Mouse (Mus musculus) kidney, adult 2 months (tissue): ENCODE measurements around the gene Tvp23b. TPM values are rescaled to one million over a fixed set of nuclear protein-coding genes. Genes with fewer than 3 reads are reported as not detected.

Source experiments
- DNase-seq: peaks from one replicate; pipeline ENCODE4 v3.0.0; 2021
- H3K27ac ChIP-seq: fragments of 200-500 bp; 2 replicates; pipeline ENCODE4 v1.5.1; 2012; ENCODE audit warnings: low read depth, low read length, control low read depth, inconsistent platforms; ENCODE audit not compliant: insufficient read depth
- H3K27me3 ChIP-seq: fragments of 200-500 bp; replicated peaks from 2 replicates; pipeline ENCODE4 v1.6.1; 2012; ENCODE audit warnings: mild to moderate bottlenecking, moderate library complexity, low read length, inconsistent platforms; ENCODE audit not compliant: control insufficient read depth, insufficient read depth
- H3K36me3 ChIP-seq: fragments of 200-500 bp; 2 replicates; pipeline ENCODE4 v1.6.1; 2012; ENCODE audit warnings: mild to moderate bottlenecking, moderate library complexity, low read length, inconsistent platforms; ENCODE audit not compliant: control insufficient read depth, insufficient read depth
- H3K4me1 ChIP-seq: fragments of 200-500 bp; 2 replicates; pipeline ENCODE4 v1.6.1; 2011; ENCODE audit warnings: low read length; ENCODE audit not compliant: control insufficient read depth, insufficient read depth
- H3K4me3 ChIP-seq: fragments of 200-500 bp; 2 replicates; pipeline ENCODE4 v1.5.1; 2011; ENCODE audit warnings: mild to moderate bottlenecking, low read depth, low read length, control low read depth; ENCODE audit not compliant: insufficient read depth
- CTCF ChIP-seq: fragments of 200-500 bp; conservative IDR thresholded peaks from 2 replicates; pipeline ENCODE4 v1.5.1; 2011; ENCODE audit warnings: low read depth, mild to moderate bottlenecking, control low read depth, low read length, moderate library complexity, mixed read lengths; ENCODE audit not compliant: insufficient read depth, insufficient read length
- POLR2A ChIP-seq: fragments of 200-500 bp; IDR thresholded peaks from one replicate; pipeline ENCODE4 v1.6.1; 2011; ENCODE audit warnings: low read depth, low read length, control low read depth
- WGBS: fragments of 180-500 bp; shearing (Covaris S2); methylation state at CpG from one replicate; pipeline ENCODE4 v1.1.7; 2018; 5-methylcytosine and 5-hydroxymethylcytosine counted together
- polyA plus RNA-seq: library from polyadenylated mRNA; depleted of rRNA; stranded (reverse); fragments of >200 nt; gene quantifications from 2 replicates; pipeline ENCODE4 v1.2.3, GENCODE M21; 2012

Gene Tvp23b
- polyA plus RNA-seq, 1 experiment, result 26.1 TPM

DNA sequence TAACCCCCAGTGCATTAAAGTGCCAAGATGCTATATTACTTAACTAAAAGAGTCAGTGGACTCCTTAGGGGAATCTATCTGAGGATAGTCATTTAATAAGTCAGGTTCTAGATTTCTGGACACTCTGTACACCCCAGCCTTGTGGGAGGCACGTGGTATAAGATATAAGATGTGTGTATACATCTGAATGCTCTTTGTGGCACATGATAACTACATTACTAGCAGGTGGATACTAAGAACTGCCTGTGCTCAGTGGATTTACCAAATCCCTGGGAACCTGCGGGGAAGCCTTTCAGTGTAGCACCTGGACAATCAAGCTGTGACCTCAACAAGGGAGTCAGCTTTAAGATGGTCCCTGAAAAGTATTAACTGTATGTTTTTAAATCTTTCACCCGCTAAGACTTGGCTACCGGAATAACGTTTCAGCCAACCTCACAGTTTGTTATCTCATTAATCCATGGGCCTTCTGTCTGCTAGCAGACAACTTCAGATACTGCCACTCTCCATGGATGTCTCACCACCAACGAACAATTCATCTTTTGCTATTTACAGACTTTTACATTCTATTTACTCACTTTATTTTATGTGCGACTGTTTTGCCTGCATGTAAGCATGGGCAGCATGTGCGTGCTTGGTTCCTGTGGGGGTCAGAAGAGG lies 9.4 kb upstream of the Tvp23b start:
- WGBS, result 84% methylated on average over 8 of the region's 8 CpGs
- Histone ChIP-seq H3K36me3 (no peaks in the 10 kb centered on the region), H3K27ac (no peak overlapping the region), H3K4me3 (no peak overlapping the region), H3K4me1 (no peaks in the 10 kb centered on the region), H3K27me3 (no peaks in the 10 kb centered on the region)
- TF ChIP-seq POLR2A (no peak), CTCF (no peak)
- no peak for DNase-seq

DNA sequence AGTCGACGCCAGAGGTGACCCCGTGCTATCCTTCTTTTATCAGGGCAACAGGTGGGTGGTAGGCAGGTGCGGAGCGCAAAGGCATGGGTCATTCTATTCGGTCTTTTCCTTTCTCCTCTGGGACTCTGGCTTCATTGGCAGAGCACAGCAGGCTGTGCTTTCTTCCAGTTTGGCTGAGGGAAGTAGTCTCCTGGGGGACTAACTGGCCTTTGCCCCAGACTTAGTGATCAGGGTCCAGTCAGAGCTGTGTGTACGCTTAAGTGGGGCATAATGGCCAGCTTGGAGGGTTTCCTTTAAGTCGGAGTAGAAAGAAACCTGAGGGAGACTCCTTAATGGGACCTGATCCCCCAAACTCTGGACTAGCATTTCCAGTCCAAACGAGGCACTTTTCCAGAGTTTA lies 5.8 kb upstream of the Tvp23b start:
- no peak for TF ChIP-seq CTCF
- TF ChIP-seq POLR2A, result no peak
- H3K4me3 ChIP-seq, result no peak overlapping the region
- no peaks in the 10 kb centered on the region for H3K27me3 ChIP-seq
- H3K36me3 ChIP-seq, result no peaks in the 10 kb centered on the region
- H3K27ac ChIP-seq, result no peak overlapping the region
- WGBS, result 70% methylated on average over 9 of the region's 9 CpGs
- peaks cover 3% of the 10 kb centered on the region; the same call in 1 of the 2 replicates for H3K4me1 ChIP-seq
- DNase-seq, result peak; percentile 21

DNA sequence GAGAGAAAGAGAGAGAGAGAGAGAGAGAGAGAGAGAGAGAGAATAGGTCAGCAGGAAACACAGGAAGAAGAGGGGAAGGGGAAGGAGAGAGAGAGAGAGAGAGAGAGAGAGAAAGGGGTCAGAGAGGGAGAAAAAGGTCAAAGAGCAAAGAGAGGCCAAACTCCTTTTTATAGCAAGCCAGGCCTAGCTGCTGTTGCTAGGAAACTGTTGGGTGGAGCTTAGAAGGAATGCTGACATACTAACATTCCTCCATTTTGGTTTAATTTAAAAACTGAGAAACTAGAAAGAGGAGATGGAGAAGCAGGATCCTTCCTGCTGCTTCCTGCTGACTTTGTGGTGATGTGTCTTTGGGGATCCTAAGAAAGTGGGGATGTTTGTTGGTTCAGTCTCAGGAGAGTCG lies 3.6 kb upstream of the Tvp23b start:
- Histone ChIP-seq H3K36me3 (no peaks in the 10 kb centered on the region), H3K4me1 (peaks cover 5% of the 10 kb centered on the region; the same call in 1 of the 2 replicates), H3K27ac (no peak overlapping the region), H3K4me3 (no peak overlapping the region), H3K27me3 (no peaks in the 10 kb centered on the region)
- no peak for TF ChIP-seq POLR2A
- TF ChIP-seq CTCF, result no peak
- 93% methylated on average over 1 of the region's 1 CpGs for WGBS
- DNase-seq, result peak; percentile 53

DNA sequence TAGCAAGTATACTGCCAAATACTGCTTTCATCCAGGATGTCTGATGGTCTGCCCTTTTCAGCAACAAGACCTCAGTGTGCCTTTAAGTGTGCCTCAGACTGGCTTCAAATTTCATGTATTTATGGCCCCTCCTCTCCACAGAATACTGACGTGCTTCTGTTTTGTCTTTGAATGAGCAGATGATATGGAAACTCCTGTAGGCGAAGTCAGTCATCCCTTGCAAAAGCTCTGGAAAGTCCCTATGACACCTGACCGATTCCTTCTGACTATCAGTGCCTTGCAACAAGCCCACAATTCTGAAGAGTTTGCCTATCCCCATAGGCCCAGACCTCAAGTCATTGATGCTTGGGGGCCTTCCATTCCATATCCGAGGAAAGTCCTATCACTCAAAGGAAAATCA lies 2.8 kb upstream of the Tvp23b start:
- TF ChIP-seq CTCF, result no peak
- no peak for TF ChIP-seq POLR2A
- WGBS, result 83% methylated on average over 4 of the region's 4 CpGs
- Histone ChIP-seq H3K27ac (no peak overlapping the region), H3K4me3 (no peak overlapping the region), H3K36me3 (no peaks in the 10 kb centered on the region), H3K4me1 (peaks cover 5% of the 10 kb centered on the region; the same call in 1 of the 2 replicates), H3K27me3 (no peaks in the 10 kb centered on the region)
- DNase-seq, result no peak

DNA sequence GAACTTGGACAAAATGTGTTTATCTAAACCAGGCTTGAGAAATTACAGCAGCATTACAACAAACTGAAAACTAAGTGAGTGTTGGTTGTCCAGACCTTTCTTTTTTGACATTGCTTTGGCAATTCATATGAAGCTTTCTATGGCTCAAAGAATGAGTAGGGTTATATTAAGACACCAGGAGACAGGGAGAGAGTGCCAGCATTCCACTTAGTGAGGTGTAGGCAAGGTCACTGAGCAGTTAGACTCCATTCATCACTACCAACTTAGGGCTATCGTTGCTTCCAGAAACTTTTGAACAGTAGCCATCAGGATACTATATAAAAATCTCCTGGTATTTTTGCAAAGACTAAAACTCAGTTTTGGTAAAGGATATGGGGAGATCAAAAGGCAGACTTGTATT lies 1.9 kb upstream of the Tvp23b start:
- DNase-seq, result no peak
- Histone ChIP-seq H3K36me3 (no peaks in the 10 kb centered on the region), H3K4me3 (no peak overlapping the region), H3K27ac (no peak overlapping the region), H3K4me1 (peaks cover 5% of the 10 kb centered on the region; the same call in 1 of the 2 replicates), H3K27me3 (no peaks in the 10 kb centered on the region)
- TF ChIP-seq CTCF, result no peak
- no peak for TF ChIP-seq POLR2A
- whole genome bisulfite sequencing, result 71% methylated on average over 1 of the region's 1 CpGs

DNA sequence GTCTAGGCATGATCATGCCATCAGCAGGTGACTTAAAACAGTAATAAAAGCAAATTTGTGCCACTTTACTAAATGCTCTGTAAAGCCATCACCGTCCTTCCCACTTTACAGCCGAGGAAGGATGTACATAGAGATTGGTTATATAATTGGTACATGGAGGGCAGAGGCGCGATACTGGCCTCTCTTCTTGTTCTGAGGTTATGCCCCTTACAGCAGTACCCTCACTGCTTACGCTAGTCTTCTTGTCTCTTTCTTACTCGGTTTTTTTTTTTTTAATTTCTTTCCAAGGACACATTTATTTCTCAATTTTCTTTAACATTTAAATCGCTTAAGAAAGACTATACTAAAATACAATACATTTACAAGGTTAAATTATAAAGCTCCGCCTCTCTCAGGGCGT lies 527 bp upstream of the Tvp23b start:
- no peaks in the 10 kb centered on the region for H3K36me3 ChIP-seq
- 14% methylated on average over 9 of the region's 9 CpGs for WGBS
- no peak for DNase-seq
- TF ChIP-seq POLR2A (no peak), CTCF (no peak)
- peak overlapping the region; percentile 49 for H3K4me3 ChIP-seq
- peaks cover 5% of the 10 kb centered on the region; the same call in 1 of the 2 replicates for H3K4me1 ChIP-seq
- peak overlapping the region; percentile 49; the same call in 1 of the 2 replicates for H3K27ac ChIP-seq
- no peaks in the 10 kb centered on the region for H3K27me3 ChIP-seq

DNA sequence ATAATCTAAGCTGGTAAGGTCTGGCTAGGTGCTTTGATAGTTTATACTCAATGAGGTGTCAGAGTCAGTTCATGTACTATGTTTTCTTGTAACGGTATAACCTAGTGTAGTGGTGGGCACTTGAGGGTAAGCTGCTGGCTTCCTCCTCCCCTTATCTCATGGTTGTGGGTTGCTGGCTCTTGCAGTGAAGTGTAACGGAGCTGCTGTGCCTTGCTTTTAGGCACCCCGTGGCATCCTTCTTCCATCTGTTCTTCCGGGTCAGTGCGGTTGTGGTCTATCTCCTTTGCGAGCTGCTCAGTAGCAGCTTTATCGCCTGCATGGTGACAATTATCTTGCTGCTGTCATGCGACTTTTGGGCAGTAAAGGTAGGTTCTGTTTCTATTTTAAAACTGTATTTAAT lies 4.2 kb downstream of the Tvp23b start:
- H3K36me3 ChIP-seq, result peaks cover 3% of the 10 kb centered on the region

More for the DNA sequence above, 4.2 kb downstream of the Tvp23b start:
- H3K4me3 ChIP-seq, result no peak overlapping the region
- H3K27me3 ChIP-seq, result no peaks in the 10 kb centered on the region
- no peak overlapping the region for H3K27ac ChIP-seq
- DNase-seq, result no peak
- H3K4me1 ChIP-seq, result peaks cover 2% of the 10 kb centered on the region; the same call in 1 of the 2 replicates
- no peak for TF ChIP-seq POLR2A
- no peak for TF ChIP-seq CTCF
- WGBS, result 90% methylated on average over 8 of the region's 8 CpGs
